Mouse (Mus musculus): ENCODE data around the gene Scn5a.

Gene Scn5a

DNA sequence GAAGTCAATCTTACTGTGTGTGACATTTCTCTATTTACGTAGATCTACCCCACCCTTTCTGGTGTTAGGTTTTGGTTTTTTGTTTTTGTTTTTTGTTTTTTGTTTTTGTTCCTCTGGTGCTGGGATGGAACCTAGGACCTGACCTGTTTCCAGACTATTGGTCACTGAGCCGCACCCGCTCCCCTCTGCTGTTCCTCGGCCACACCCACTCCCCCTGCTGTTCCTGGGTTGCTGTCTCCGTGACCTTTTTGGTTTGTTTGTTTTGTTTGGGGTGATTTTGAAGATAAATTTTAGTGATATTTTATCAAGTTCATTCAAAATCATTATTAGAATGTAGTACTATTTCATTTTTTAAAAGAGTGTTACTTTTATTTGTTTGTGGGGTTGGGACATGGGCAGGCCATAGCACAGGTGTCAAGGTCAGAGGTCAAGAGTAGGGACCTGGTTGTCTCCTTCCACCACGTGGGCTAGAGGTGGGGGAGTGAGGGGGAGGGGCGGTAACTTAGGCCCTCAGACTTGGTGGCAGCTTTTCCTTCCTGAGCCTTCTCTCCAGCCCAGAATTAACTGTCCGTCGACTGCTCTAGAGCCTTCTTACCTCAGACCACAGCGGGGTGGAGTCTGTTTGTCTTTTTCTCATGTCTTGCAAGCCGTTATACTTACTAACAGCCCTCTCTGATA is 73.7 kb downstream of the Scn5a start:
- no peak for DNase-seq (ENCODE audit: low spot score)

DNA sequence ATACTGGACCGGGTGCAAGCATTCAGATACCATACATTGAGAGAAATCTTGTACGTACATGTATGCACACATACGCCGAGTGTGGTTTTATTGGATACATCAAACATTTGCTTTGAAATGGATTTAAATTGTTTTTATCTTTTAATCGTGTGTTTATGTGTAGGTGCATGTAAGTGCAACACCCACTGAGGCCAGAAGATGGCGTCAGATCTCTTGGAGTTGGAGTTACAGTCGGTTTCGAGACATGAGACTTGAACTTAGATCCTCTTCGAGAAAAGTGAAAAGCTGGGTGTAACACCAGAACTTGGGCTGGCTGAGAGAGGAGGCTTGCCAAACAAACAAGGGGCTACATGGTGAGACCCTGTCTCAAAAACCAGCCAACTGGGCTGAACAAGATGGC is 75.2 kb downstream of the Scn5a start:
- no peak for DNase-seq (ENCODE audit: low spot score)

DNA sequence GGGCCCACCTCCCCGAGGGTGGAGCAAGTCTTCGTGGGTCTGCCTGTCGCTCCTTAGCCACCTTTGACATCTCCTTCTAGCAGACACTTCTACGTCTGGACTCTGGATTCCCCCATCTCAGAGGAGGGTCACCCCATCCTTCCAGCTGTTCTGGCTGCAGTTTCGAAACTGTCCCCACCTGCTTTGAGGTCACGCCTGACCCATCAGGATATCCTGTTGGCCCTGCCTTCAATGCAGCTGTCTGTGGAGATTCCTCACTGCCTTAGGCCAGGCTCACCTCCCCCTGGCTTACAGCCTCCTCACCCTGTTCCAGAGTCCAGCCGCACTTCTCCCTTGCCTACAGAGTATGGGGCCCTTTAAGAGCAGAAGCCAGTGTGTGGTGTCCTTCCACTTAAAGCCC is 79.9 kb downstream of the Scn5a start:
- DNase-seq (ENCODE audit: low spot score), result no peak

DNA sequence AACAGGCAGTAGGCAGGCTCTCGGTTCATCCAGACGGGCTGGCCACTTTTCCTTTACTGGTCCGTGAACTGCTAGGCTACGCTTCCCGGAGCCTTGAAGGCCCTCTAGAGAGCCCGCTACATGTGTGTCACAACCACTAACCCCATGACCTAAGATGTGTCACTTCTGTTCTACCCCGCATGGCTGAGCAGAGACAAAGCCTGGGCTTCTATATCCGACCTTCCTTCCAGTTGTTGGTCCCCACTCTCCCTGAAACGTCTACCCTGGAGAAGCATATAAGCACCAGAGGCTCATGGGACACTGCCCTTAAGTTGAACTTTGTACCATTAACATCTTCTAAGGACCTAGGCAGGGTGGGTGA is 80.6 kb downstream of the Scn5a start:
- no peak for DNase-seq (ENCODE audit: low spot score)

DNA sequence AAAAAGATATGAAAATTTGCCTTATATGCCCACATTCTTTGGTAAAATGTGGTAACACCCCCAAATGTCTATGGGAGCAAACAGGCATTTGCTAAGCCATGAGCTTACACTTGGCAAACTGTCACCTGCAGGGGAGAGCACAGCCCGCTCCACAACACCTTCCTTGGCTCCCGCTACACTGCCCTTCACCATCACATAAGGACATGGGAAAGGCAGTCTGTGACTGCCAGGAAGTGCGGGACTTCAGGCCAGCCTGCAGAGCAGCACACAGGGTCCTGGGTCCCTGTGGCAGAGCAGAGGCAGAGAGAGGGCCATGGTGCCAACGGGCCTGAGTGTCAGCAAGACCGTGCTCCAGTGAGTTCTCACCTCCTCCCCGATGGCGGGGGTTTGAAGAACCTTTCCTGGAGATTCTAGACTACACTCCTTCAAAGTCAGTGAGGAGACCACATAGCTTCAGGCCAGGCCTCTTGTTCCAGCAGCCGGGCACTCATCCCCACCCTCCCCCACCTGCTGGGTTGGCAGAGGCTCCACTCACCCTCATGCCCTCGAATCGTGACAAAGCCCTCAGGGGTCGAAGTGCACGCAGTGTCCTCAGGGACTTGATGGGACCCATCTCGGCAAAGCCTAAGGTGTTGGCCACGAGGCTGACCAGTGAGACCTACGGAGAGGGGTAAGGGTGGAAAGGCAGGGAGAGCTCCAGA is 81.1 kb downstream of the Scn5a start:
- no peak for DNase-seq (ENCODE audit: low spot score)

DNA sequence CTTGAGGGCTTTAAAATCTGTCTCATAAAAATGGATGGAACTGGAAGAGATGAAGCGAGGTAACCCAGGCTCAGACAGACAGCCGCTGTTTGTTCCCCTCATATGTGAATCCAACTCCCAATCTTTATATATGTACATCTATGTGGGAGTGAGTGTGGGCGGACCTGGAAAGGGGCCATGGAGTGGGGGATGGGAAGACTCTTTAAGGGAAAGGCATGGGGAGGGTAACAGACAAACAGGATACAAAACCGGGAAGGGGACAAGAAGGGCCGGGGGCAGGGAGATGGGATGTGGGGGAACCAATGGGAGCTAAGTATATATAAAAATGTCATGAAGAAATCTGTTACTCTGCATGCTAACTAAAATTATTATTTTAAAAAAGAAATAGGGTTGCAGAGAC is 81.9 kb downstream of the Scn5a start:
- DNase-seq (ENCODE audit: low spot score), result no peak

DNA sequence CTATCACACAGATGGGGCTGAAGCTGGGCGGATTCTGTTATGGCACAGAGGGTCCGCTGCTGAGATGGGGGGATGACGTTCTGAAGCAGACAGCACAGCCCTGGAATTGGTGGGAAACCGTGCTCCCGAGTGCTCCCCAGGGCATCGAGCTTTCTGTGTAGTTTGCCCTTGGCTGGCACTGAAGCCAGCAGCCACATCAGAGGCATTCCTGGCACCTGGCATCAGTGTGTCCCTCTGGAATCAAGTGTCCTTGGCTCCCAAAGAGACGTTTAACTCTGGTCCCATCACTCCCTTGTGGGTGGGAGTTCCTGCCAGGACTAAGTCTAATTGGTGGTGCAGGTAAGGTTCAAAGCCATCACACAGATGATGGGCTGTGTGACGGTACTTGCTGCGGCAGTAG is 82.5 kb downstream of the Scn5a start:
- no peak for DNase-seq (ENCODE audit: low spot score)

DNA sequence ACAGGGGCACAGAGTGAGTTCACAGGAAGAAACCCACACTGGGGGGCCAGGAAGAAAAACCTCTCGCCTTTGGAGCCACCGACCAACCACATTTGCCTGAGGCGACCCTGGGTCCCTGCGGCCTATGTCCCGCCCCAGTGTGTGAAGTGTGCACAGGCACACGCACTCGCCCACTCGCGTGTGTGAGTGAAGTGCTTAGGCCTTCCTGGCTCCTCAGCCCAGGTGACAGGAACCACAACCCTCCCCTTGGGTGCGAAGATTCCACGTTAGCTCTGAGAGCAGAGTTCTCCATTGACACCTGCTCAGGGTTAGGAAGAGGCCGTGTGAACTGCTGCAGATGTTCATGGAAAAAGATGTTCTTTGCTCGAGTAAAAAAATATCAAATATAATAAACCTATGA is 93.9 kb downstream of the Scn5a start:
- DNase-seq (ENCODE audit: low spot score), result no peak

DNA sequence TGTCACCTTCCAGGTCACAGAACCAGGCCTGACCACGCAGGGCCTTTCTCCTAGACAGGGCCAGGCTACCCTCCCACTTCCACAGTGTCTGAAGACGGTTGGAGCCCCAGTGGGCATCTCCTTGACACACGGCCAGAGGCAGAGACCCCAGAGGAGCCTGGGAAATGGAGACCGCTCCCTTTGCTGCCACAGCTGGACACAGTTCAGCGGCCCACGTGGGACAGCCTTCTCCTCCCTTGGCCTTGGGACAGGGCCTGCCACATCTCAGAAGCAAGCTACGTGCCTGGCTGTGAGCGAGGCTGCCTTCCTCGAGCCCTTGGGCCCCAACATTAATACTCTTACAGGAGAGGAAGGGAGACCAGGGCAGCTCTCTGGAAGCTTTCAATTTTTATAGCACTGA is 94.4 kb downstream of the Scn5a start:
- DNase-seq (ENCODE audit: low spot score), result no peak

DNA sequence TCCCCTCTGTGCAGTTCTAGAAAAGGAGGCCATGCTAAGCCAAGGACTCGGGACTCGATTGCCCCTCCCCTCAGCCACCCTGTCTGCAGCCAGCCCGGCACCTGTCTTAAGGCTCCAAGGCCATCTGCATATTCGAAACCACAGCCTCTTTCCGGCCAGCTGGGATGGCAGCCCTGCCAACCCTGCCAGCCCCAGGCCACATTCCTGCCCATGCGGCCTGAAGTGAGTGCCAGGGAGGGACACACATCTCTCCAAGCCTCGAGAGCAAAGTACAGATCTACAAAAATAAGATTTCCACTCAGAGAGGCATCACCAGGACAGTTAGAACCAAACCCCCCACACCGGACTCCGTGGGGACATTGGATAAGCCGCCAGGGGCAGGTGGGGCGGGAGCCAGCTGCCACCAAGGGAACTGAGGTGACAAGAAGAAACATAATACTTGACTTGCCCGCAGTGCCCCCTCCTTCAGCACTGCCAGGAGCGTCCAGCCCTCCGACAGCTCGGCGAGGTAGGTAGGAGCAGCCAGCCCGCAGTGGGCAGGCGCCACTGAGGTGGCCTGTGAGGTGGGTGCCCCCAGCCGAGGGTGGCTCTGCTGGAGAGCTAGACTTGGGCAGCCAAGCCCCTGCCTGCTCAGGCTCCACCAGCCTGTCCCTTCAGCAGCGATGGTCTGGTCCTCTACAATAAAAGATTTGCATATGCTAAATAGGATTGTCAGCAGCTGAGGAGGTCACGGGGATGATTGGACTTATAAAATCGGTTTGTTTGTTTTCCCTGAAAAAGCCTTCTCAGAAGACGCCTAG is 95.1 kb downstream of the Scn5a start:
- DNase-seq (ENCODE audit: low spot score), result no peak

DNA sequence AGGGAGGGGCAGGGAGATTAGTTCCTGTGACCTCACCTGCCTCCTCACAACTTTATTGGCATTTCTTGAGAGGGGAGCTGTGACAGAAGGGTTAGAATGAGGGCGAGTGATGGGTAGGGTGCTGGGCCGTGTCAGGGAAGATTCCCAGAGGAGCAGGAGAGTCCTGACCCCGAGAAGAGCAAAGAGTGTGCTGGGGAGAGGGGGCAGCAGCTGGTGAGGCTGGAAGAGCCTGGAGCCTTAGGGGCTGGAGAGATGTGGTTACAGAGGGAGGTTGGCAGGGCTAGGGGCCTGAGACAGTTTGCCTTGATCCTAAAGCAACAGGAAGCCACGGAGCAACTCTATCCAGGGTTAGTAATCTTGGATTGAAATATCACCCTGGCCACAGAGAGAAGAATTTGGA is 97.2 kb downstream of the Scn5a start:
- no peak for DNase-seq (ENCODE audit: low spot score)

DNA sequence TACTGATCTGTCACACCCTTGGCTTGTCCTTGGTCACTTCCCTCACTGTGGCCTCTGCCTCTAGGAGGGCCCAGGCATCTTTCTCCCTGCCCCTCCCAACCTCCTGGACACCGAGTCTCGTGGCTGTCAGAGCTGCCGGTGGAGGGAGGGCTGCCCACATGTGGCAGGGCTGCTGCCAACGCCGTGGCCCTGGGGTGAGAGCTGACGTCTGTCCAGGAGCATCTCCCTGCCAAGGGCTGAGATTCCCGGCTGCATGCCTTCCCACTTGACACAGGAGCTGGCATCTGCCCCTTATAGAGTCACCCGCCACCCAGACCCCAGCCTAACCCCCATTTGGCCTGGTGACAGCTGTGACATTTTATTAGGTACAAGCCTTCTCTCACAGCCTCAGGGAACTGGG is 99.5 kb downstream of the Scn5a start:
- no peak for DNase-seq (ENCODE audit: low spot score)

DNA sequence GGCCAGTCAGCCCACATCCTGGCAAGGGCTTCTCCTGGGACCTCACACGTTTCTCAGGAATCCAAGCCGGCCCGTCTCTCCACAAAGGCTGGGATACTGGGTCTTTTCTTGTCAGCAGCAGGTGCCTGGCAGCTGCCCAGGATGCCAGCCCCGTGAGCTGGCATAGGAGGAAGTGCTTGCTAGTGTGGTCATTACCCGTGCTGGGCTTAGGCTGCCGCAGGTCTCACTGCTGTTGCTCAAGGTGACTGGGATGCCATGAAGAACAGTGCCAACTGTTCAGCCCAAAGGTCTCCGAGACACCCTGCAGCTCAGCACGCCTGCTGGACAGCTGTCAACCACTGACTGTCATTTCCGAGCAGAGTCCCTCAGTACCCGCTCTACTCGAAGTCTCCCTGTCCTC is 100.5 kb downstream of the Scn5a start:
- DNase-seq (ENCODE audit: low spot score), result no peak

DNA sequence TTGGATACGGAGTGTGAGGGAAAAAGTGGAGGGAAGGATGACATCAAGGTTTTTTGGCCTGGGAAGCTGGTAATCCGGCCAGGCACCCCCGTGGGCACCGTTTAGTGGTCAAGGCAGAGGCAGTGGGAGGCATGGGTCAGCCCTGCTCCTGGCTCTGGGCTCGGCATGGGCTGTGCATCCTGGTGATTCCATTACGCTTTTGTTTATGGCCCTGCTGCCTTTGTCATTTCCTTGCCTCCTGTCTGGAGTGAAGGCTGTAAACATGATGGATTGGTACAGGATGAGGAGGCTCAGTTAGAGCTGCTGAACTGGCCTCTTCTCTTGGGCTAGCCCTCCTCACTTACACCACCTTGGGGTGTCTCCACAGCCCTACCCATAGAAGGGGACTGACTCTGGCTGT is 101.1 kb downstream of the Scn5a start:
- DNase-seq (ENCODE audit: low spot score), result no peak

DNA sequence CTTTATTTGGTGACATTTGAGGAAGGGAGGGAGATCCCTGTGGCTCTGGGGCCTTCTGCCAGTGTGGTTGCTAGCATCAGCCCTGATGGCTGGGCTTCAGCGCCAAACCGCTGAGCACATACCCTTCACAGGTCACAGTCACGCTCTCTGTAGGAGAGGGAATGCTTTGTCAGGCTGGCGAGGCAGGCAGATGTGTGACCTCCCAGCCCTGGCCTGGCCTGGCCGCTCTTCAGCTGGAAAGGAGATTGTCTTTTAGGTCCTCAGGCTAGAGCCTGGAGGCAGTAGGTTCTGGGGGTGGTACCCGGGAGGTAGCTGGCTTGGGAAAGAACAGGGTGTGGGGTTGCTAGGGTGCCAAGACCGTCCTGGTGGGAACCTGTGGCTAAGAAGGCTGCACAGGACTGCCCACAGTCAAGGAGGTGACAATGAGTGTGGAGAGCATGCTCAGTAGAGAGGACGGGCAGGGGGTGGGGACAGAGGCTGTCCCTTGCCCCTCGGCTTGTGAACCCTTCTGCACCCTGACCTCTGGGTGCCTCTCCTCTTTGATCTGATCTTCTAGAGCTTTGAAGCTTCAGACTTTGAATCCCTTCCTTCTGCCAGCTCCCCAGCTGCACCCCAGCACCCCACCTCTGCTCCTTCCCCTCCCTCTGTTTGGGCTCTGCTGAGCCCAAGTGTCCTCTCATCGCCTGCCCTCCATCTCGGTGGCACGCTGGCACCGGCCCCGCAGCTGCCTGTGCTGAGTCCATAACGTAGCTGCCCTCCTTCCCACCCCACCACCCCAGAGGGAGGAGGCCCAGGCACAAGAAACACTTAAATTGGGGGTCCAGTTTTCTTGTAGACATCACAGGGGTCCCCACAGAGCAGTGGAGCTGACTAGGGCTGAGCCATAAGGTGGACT is 103.9 kb downstream of the Scn5a start:
- no peak for DNase-seq (ENCODE audit: low spot score)

DNA sequence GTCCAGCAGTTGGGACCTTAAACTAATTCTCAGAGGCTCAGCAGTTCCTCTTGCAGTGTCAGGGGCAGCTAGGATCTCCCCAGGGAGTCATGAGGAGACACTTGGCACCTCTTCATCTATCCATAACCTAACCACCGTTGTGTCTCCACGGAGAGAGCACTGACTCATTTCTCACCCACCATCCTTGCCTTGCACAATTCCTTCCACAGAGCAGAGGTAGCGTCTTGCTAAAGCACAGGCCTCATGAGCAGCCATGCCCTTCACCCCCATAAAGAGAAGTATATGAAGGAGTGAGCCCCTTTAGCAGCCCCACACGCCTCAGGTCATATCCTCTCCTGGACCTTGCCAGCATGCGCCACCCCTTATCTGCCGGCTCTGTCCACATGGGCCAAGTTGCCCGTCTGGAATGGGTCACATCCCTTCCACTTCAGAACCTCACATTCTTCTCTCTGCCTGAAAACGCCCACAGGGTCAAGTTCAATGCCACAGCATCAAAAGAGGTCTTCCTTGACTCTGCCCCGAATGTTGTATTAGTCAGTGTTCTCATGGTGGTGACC is 105.1 kb downstream of the Scn5a start:
- no peak for DNase-seq (ENCODE audit: low spot score)

DNA sequence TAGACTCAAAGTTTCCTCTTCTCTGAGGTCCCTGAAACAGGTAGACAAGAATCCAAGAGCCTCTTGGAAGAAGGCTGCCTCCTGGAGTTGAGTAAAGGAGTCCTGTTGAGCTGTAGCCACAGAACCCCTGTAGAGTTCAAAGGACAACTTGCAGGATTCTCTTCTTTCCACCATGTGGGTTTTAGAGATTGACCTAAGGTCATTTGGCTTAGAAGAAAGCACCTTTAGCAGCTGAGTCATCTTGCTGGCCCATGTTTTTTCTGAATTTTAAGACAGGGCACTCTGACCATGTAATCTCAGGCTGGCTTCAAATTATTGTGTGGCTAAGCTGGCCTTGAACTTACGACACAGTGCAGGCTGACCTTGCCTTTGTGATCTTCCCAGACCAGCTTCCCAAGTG is 105.8 kb downstream of the Scn5a start:
- DNase-seq (ENCODE audit: low spot score), result no peak

DNA sequence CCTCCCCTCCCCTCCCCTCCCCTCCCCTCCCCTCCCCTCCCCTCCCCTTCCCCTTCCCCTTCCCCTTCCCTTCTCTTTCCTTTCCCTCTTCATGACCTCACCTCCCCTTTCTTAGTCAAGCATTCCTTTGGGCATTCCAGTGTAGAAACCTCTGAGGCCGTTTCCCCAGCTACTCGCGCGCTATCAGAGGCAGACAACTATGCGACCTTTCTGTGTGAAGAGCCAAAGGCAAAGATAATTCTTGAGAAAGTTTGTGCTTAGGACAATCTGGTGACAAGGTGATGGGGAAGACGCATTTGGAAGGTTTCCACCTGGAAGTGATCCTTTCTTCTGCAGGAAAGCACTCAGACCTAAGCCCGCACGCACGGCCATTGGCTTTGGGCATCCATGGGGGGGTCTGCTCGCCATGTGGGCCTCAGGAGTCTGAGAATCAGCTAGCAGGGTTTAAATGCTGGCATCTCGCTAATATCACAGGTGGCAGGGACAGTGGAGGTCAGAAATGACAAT is 106.4 kb downstream of the Scn5a start:
- DNase-seq (ENCODE audit: low spot score), result no peak

DNA sequence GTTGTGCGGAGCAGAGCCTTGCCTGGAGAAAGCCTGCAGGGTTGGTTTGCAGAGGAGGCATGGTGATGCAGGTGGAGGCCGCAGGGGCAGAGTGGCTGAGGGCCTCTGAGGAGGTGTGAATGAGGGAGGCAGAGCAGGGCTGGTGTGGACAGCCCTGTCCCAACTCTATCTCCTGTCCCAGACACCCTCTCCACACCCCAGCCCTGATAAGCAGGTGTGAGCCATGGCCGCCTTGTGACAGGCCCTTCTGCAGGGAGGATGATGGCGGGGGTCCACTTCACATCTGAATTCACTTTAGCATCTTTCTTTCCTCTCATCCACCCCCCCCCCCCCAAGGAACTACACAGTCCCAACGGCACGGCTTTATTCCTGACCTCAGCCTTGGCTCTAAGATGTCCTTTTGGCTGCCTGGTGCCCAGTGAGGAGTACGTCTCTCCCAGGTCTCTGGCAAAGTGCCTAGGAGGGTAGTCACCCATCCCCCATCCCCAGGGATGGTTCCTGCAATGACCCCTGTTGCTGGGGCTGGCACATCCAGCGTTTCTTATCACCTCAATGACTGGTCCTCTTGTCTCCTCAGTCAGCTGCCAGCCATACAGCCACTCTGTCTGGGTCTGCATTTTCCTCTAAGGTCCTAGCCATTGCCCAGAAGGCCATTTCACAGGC is 109.0 kb downstream of the Scn5a start:
- peak; percentile 41 for DNase-seq (ENCODE audit: low spot score)

DNA sequence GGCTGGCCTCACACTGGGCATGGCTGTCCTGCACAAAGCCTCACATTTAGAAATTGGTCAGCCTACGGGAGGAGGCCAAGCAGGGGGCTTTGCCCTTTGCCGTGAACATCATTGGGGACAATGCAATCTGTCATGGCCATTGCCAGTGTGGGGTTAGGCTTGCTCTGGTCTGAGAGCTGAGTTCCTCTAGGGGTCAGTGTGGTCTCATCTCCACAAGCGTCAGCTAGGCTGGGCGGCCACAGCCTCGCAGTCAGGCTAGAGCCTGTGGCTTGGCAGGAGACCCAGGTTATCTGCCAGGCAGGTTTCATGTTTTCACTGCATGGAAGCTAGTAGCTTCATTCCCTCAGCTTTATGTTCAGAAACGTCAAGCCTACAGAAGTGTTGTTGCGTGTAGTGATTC is 113.2 kb downstream of the Scn5a start:
- no peak for DNase-seq (ENCODE audit: low spot score)

DNA sequence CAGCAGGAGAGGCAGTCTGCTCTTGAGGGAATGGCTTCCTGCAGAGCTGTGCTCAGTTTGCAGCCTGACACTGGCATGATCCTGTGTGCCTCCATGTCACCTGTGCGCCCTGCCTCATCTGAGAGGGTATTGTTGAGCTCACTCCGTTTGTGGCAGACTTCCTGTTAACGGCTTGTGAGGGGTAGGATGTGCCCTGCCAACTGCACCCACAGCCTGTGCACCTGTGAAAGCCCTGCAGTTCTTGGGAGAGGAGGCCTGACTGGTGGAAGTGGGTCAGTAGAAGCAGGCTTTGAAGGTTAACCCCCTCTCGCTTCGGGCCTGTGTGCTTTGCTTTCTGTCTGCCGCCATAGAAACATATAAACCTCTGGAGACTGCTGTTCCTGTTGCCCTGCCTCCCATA is 113.8 kb downstream of the Scn5a start:
- no peak for DNase-seq (ENCODE audit: low spot score)

Measured in spleen, adult 12 weeks (tissue).